8 mouse cellular contexts compared by ENCODE assay signal in the genomic region with DNA sequence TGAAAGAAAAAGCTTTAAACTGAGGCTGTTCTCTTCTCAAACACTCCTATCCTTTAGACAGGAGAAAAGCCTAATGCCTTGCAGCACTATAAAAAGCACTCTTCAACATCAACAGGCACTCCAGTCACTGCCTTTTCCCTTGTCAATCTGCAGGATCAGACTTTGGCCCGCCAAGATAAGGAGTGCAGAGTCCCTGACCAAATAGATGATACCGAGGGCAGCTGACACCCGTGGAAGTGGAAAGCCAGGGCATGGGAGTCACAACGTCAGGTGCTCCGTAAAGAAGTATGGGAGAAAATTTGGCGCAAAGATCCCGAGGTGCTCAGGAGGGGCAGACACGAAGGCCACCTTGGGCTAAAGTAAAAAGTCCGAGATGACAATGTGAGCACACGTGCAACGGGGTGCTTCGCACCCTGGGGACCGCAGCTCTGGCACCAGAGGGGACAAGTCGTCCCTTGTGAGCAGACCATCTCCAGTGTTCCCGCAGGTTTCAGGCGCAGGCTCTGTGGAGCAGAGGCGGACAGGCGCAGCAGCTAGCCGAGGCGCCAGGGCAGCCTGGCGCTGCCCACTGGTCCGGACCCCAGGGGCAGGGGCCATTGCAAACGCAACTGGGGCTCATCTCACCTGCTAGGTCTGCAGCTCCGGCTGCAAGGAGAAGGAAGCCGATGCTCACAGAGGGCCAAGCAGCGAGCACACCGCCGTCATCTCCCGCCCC. TPM values are rescaled to one million over a fixed set of nuclear protein-coding genes. Genes with fewer than 3 reads are reported as not detected.
A peak's percentile ranks its signal among the peaks of the same experiment; 100 is the strongest.
DNase-seq lines count a peak whose midpoint lies in the region; ATAC-seq and TF ChIP-seq lines count a peak whose summit lies in the region.

No protein-coding gene starts in this region.

- H3K36me3 ChIP-seq in embryonic facial prominence, embryonic 11.5 days (replicated peaks; ENCODE audit: control insufficient read depth, insufficient read depth, low read depth, low read length), result no peaks in the 10 kb centered on the region
- no peaks in the 10 kb centered on the region for H3K36me3 ChIP-seq in hindbrain, postnatal 0 days (ENCODE audit: insufficient read depth, low read length)
- H3K36me3 ChIP-seq in midbrain, embryonic 11.5 days (ENCODE audit: control insufficient read depth, insufficient read depth, low read length), result no peaks in the 10 kb centered on the region

- H3K9ac ChIP-seq in embryonic facial prominence, embryonic 11.5 days (replicated peaks; ENCODE audit: low read length), result peak overlapping the region; percentile 65
- peak overlapping the region; percentile 77 for H3K9ac ChIP-seq in hindbrain, postnatal 0 days (replicated peaks; ENCODE audit: low read length)
- peak overlapping the region; percentile 58 for H3K9ac ChIP-seq in midbrain, embryonic 11.5 days (ENCODE audit: low read length)

- H3K4me3 ChIP-seq in embryonic facial prominence, embryonic 11.5 days (ENCODE audit: low read depth, low read length), result peak overlapping the region; percentile 74
- H3K4me3 ChIP-seq in hindbrain, postnatal 0 days (ENCODE audit: low read length), result peak overlapping the region; percentile 81
- peak overlapping the region; percentile 61 for H3K4me3 ChIP-seq in midbrain, embryonic 11.5 days (ENCODE audit: low read depth, low read length)

- ATAC-seq in embryonic facial prominence, embryonic 11.5 days (replicated peaks; ENCODE audit: insufficient number of reproducible peaks, low FRiP score, low TSS enrichment, low read depth), result peak; percentile 47
- ATAC-seq in hindbrain, postnatal 0 days, result no peak
- no peak for ATAC-seq in midbrain, embryonic 11.5 days (ENCODE audit: low FRiP score)

- peaks cover 3% of the 10 kb centered on the region; the same call in 1 of the 2 replicates for H3K4me1 ChIP-seq in embryonic facial prominence, embryonic 11.5 days (ENCODE audit: control insufficient read depth, insufficient read depth, low read length)
- no peaks in the 10 kb centered on the region for H3K4me1 ChIP-seq in hindbrain, postnatal 0 days (ENCODE audit: insufficient read depth, low read length)
- H3K4me1 ChIP-seq in midbrain, embryonic 11.5 days (ENCODE audit: control insufficient read depth, insufficient read depth, low read length), result peaks cover 3% of the 10 kb centered on the region; the same call in 1 of the 2 replicates

- TF ChIP-seq CTCF in hindbrain, postnatal 0 days (IDR thresholded peaks at IDR 0.05; ENCODE audit: low read depth), result no peak

- 2% methylated on average over 29 of the region's 29 CpGs for WGBS in embryonic facial prominence, embryonic 11.5 days
- WGBS in hindbrain, postnatal 0 days, result under 1% methylated on average over 29 of the region's 29 CpGs
- WGBS in midbrain, embryonic 11.5 days, result 1% methylated on average over 29 of the region's 29 CpGs

- H3K4me2 ChIP-seq in embryonic facial prominence, embryonic 11.5 days (ENCODE audit: low read depth, low read length), result peak overlapping the region; percentile 99
- peak overlapping the region; percentile 96 for H3K4me2 ChIP-seq in hindbrain, postnatal 0 days (ENCODE audit: low read depth, low read length)
- peak overlapping the region; percentile 92 for H3K4me2 ChIP-seq in midbrain, embryonic 11.5 days

- DNase-seq in gastrocnemius, adult 18-20 months (ENCODE audit: low spot score), result peak; percentile 23
- DNase-seq in gastrocnemius, postnatal 36 days, result no peak
- peak; percentile 25 for DNase-seq in 416B (ENCODE audit: low read depth)
- DNase-seq in embryonic facial prominence, embryonic 11.5 days (ENCODE audit: low spot score), result no peak
- no peak for DNase-seq in hindbrain, postnatal 0 days (ENCODE audit: low spot score)
- no peak for DNase-seq in midbrain, embryonic 11.5 days (ENCODE audit: low spot score, missing footprints)
- DNase-seq in B cell, adult 2 months, result no peak
- no peak for DNase-seq in thymus, postnatal 4 days

- no peaks in the 10 kb centered on the region for H3K9me3 ChIP-seq in embryonic facial prominence, embryonic 11.5 days (replicated peaks; ENCODE audit: control insufficient read depth, low read length)
- H3K9me3 ChIP-seq in hindbrain, postnatal 0 days (ENCODE audit: low read length), result no peaks in the 10 kb centered on the region
- no peaks in the 10 kb centered on the region for H3K9me3 ChIP-seq in midbrain, embryonic 11.5 days (ENCODE audit: control insufficient read depth, low read length)

- no peak overlapping the region for H3K27ac ChIP-seq in embryonic facial prominence, embryonic 11.5 days (replicated peaks; ENCODE audit: low read depth, low read length)
- peak overlapping the region; percentile 83 for H3K27ac ChIP-seq in hindbrain, postnatal 0 days
- H3K27ac ChIP-seq in midbrain, embryonic 11.5 days (ENCODE audit: low read depth, low read length), result no peak overlapping the region

- no peaks in the 10 kb centered on the region for H3K27me3 ChIP-seq in embryonic facial prominence, embryonic 11.5 days (ENCODE audit: control insufficient read depth, insufficient read depth, low read length)
- H3K27me3 ChIP-seq in hindbrain, postnatal 0 days (ENCODE audit: insufficient read depth, low read length), result no peaks in the 10 kb centered on the region
- H3K27me3 ChIP-seq in midbrain, embryonic 11.5 days (ENCODE audit: control insufficient read depth, insufficient read depth, low read length), result peaks cover 2% of the 10 kb centered on the region; the same call in 1 of the 2 replicates

- intact Hi-C loops in gastrocnemius, postnatal 36 days (cut with DNase I), result no loop called here

RNA-seq across cellular contexts. Expression of gene Gpr155, which starts 0.6 kb away (rescaled TPM):
- total RNA-seq in gastrocnemius, adult 18-20 months (2021), result 10 to 100 TPM; 18.3 to 19.2 TPM
- 10 to 100 TPM; 11.7 to 13.7 TPM for total RNA-seq in gastrocnemius, postnatal 36 days (2021)
- 5.9 and 7.4 TPM in 2 replicates for polyA plus RNA-seq in embryonic facial prominence, embryonic 11.5 days (2014; fragmentation: Nextera tagmentation; extraction: Ambion mirVana)
- 15.2 and 18.8 TPM in 2 replicates for total RNA-seq in hindbrain, postnatal 0 days (2014; rRNA removed)
- 11.3 and 12.0 TPM in 2 replicates for polyA plus RNA-seq in hindbrain, postnatal 0 days (2015; fragmentation: Nextera tagmentation; extraction: Ambion mirVana)
- polyA plus RNA-seq in midbrain, embryonic 11.5 days (2014; fragmentation: Nextera tagmentation; extraction: Ambion mirVana), result 3.0 and 4.3 TPM in 2 replicates

Comparison
In these comparisons a context has a peak if more than half of its experiments do, and no peak if none do; other contexts are left out.
1. DNase-seq: peak in gastrocnemius, adult 18-20 months (single experiment) and 416B (single experiment); none in gastrocnemius, postnatal 36 days (0 of 2), embryonic facial prominence, embryonic 11.5 days (single experiment), hindbrain, postnatal 0 days (single experiment), midbrain, embryonic 11.5 days (single experiment), B cell, adult 2 months (0 of 2) and thymus, postnatal 4 days (single experiment).
2. Peak in every context shown above with its lines, with median percentiles within 50 percentile points of each other: H3K4me2 ChIP-seq, H3K4me3 ChIP-seq and H3K9ac ChIP-seq.